Mouse (Mus musculus) spleen, embryonic (tissue): ENCODE data around the gene Acp6.

Source experiments
- CTCF ChIA-PET: fragments of 350-600 bp; sonication (Branson Sonifier 250); formaldehyde crosslinking; loops from one replicate; lab custom pipeline; 2022; lab: Charles Lee

Gene Acp6

GRCm38 (mm10) chr3:97185098-97185860 lies 26.7 kb downstream of the Acp6 start:
- CTCF ChIA-PET, result no interaction called here

GRCm38 (mm10) chr3:97196571-97196970 lies 38.0 kb downstream of the Acp6 start:
- CTCF ChIA-PET, result interaction anchor here (0.6 kb wide), 1 partner anchor 193 kb away, joined by 7 read pairs; no protein-coding TSS in a partner anchor

GRCm38 (mm10) chr3:97199261-97199660 lies 40.7 kb downstream of the Acp6 start:
- CTCF ChIA-PET, result no interaction called here

GRCm38 (mm10) chr3:97201943-97202342 lies 43.4 kb downstream of the Acp6 start:
- CTCF ChIA-PET, result interaction anchor here (0.5 to 1.6 kb wide), 3 partner anchors 25 to 272 kb away, joined by 3 to 4 read pairs (median 3); no protein-coding TSS in a partner anchor

- CTCF ChIA-PET, result interaction anchor here (0.7 kb wide), 1 partner anchor 62 kb away, joined by 3 read pairs; no protein-coding TSS in a partner anchor
These were observed 45.3 kb downstream of the Acp6 start for GRCm38 (mm10) chr3:97203880-97204279.

GRCm38 (mm10) chr3:97206521-97206920 lies 47.9 kb downstream of the Acp6 start:
- CTCF ChIA-PET, result no interaction called here

GRCm38 (mm10) chr3:97209351-97209750 lies 50.8 kb downstream of the Acp6 start:
- CTCF ChIA-PET, result no interaction called here

GRCm38 (mm10) chr3:97211177-97211576 lies 52.6 kb downstream of the Acp6 start:
- CTCF ChIA-PET, result interaction anchor here (0.6 kb wide), 1 partner anchor 118 kb away, joined by 3 read pairs; no protein-coding TSS in a partner anchor

GRCm38 (mm10) chr3:97213871-97214270 lies 55.3 kb downstream of the Acp6 start:
- CTCF ChIA-PET, result no interaction called here

- CTCF ChIA-PET, result no interaction called here
These were observed 55.9 kb downstream of the Acp6 start for GRCm38 (mm10) chr3:97214439-97214838.

GRCm38 (mm10) chr3:97215526-97215925 lies 56.9 kb downstream of the Acp6 start:
- CTCF ChIA-PET, result no interaction called here

- CTCF ChIA-PET, result no interaction called here
These were observed 64.7 kb downstream of the Acp6 start for GRCm38 (mm10) chr3:97223261-97223660.

- CTCF ChIA-PET, result no interaction called here
These were observed 66.7 kb downstream of the Acp6 start for GRCm38 (mm10) chr3:97225231-97225630.

- CTCF ChIA-PET, result interaction anchor here (0.6 to 1.4 kb wide), 3 partner anchors 25 to 69 kb away, joined by 3 read pairs; no protein-coding TSS in a partner anchor
These were observed 68.1 kb downstream of the Acp6 start for GRCm38 (mm10) chr3:97226719-97227118.
